Comparison of ENCODE assay signal across 22 mouse cellular contexts in genomic region chr10:42170201-42170600, GRCm38 (mm10).
DNase-seq lines count a peak whose midpoint lies in the region; ATAC-seq lines count a peak whose summit lies in the region.
"Had no signal": no experiment of that assay in that cellular context is flagged by ENCODE, and none has a peak within 500 bp of the region (broad histone marks: within the 10 kb centered on the region; RNA-seq: fewer than 3 reads in every experiment).

No protein-coding gene starts in this region.

- DNase-seq in heart, embryonic 10.5 days (ENCODE audit: low spot score), result no peak
- no peak for DNase-seq in heart, adult 8-10 months (ENCODE audit: low spot score)
- no peak for DNase-seq in lung, postnatal 14 days
- DNase-seq in Muller cell, postnatal 12 days (ENCODE audit: inconsistent ontology term), result no peak
- DNase-seq: adrenal gland, postnatal 25 days; cerebellum, adult 11 months; cerebellum, postnatal 10 days; heart, postnatal 4 days; kidney, adult 18-20 months; kidney, postnatal 36 days; lung, postnatal 10 days; thymus, adult 2 months had no signal

- ATAC-seq in lung, embryonic 16.5 days (ENCODE audit: low read depth), result peak; percentile 6; the same call in 1 of the 2 replicates
- ATAC-seq in embryonic facial prominence, embryonic 13.5 days (ENCODE audit: insufficient number of reproducible peaks, insufficient read depth, low FRiP score, low TSS enrichment, low read depth), result no peak
- ATAC-seq in erythroid progenitor cell, adult 5-6 weeks (replicated peaks; ENCODE audit: low FRiP score, poor library complexity, severe bottlenecking), result no peak
- ATAC-seq: forebrain, embryonic 15.5 days; hindbrain, embryonic 16.5 days; midbrain, embryonic 15.5 days had no signal

- no peak overlapping the region for H3K4me3 ChIP-seq in heart, embryonic 10.5 days
- H3K4me3 ChIP-seq in lung, embryonic 16.5 days (ENCODE audit: low read length), result no peak overlapping the region
- H3K4me3 ChIP-seq in embryonic facial prominence, embryonic 13.5 days, result no peak overlapping the region
- H3K4me3 ChIP-seq: forebrain, embryonic 15.5 days; left cerebral cortex, adult 2 months; megakaryocyte, embryonic 14.5 days; midbrain, embryonic 15.5 days; myocyte had no signal

- H3K36me3 ChIP-seq in heart, embryonic 10.5 days, result no peaks in the 10 kb centered on the region
- no peaks in the 10 kb centered on the region for H3K36me3 ChIP-seq in lung, embryonic 16.5 days (ENCODE audit: control insufficient read depth, insufficient read depth, low read length)
- no peaks in the 10 kb centered on the region for H3K36me3 ChIP-seq in embryonic facial prominence, embryonic 13.5 days
- H3K36me3 ChIP-seq: forebrain, embryonic 15.5 days; midbrain, embryonic 15.5 days had no signal

- H3K9ac ChIP-seq in lung, embryonic 16.5 days (ENCODE audit: low read length), result no peak overlapping the region
- no peak overlapping the region for H3K9ac ChIP-seq in embryonic facial prominence, embryonic 13.5 days
- H3K9ac ChIP-seq: forebrain, embryonic 15.5 days; midbrain, embryonic 15.5 days had no signal

- no peak overlapping the region for H3K4me2 ChIP-seq in lung, embryonic 16.5 days (ENCODE audit: low read depth, low read length)
- no peak overlapping the region for H3K4me2 ChIP-seq in embryonic facial prominence, embryonic 13.5 days
- H3K4me2 ChIP-seq: forebrain, embryonic 15.5 days; liver, embryonic 11.5 days; midbrain, embryonic 15.5 days had no signal

- peaks cover 11% of the 10 kb centered on the region for H3K4me1 ChIP-seq in heart, embryonic 10.5 days
- peaks cover 4% of the 10 kb centered on the region; the same call in 1 of the 2 replicates for H3K4me1 ChIP-seq in lung, embryonic 16.5 days (replicated peaks; ENCODE audit: control insufficient read depth, insufficient read depth, low read length)
- H3K4me1 ChIP-seq in embryonic facial prominence, embryonic 13.5 days, result peaks cover 27% of the 10 kb centered on the region
- H3K4me1 ChIP-seq: forebrain, embryonic 15.5 days; midbrain, embryonic 15.5 days had no signal

- 0 out of 2 replicates have a peak overlapping the region, but pooled peaks have one; percentile 16 for H3K27ac ChIP-seq in heart, embryonic 10.5 days
- H3K27ac ChIP-seq in lung, embryonic 16.5 days (ENCODE audit: low read length), result no peak overlapping the region
- H3K27ac ChIP-seq in embryonic facial prominence, embryonic 13.5 days, result 0 out of 2 replicates have a peak overlapping the region, but pooled peaks have one; percentile 28
- H3K27ac ChIP-seq: forebrain, embryonic 15.5 days; left cerebral cortex, adult 2 months; midbrain, embryonic 15.5 days had no signal

- 58% methylated on average over 5 of the region's 5 CpGs for WGBS in heart, embryonic 10.5 days
- 64% methylated on average over 5 of the region's 5 CpGs for WGBS in lung, embryonic 16.5 days
- WGBS in embryonic facial prominence, embryonic 13.5 days, result 62% methylated on average over 5 of the region's 5 CpGs

- H3K27me3 ChIP-seq in heart, embryonic 10.5 days (ENCODE audit: insufficient read depth, poor library complexity, severe bottlenecking), result no peaks in the 10 kb centered on the region
- no peaks in the 10 kb centered on the region for H3K27me3 ChIP-seq in lung, embryonic 16.5 days (ENCODE audit: control insufficient read depth, insufficient read depth, low read depth, low read length)
- no peaks in the 10 kb centered on the region for H3K27me3 ChIP-seq in embryonic facial prominence, embryonic 13.5 days
- H3K27me3 ChIP-seq: forebrain, embryonic 15.5 days; megakaryocyte, embryonic 14.5 days; midbrain, embryonic 15.5 days had no signal

- H3K9me3 ChIP-seq in heart, embryonic 10.5 days, result no peaks in the 10 kb centered on the region
- no peaks in the 10 kb centered on the region for H3K9me3 ChIP-seq in lung, embryonic 16.5 days (ENCODE audit: control insufficient read depth, low read length)
- H3K9me3 ChIP-seq in embryonic facial prominence, embryonic 13.5 days, result no peaks in the 10 kb centered on the region
- H3K9me3 ChIP-seq: forebrain, embryonic 15.5 days; megakaryocyte, embryonic 14.5 days; midbrain, embryonic 15.5 days had no signal
